Mouse (Mus musculus) heart, embryonic 11.5 days (tissue): ENCODE data around the gene Abhd17c. TPM values are rescaled to one million over a fixed set of nuclear protein-coding genes. Genes with fewer than 3 reads are reported as not detected.
"Not testable (repeated sequence)": the region's sequence is repeated elsewhere in the genome, so short reads cannot be mapped to it uniquely, and the experiment has no call there.

Experiments
- ATAC-seq: fragments of 200-750 bp; cut with Nextera tagmentation; replicated peaks from 2 replicates; pipeline ENCODE4 v1.8.0; 2017; ENCODE audit warnings: moderate library complexity; ENCODE audit not compliant: insufficient number of reproducible peaks, low FRiP score, low TSS enrichment
- H3K27ac ChIP-seq: fragments of 300-500 bp; sonication (generic); 2 replicates; pipeline ENCODE4 v1.5.1; 2014; ENCODE audit warnings: mild to moderate bottlenecking, low read depth, low read length
- H3K27me3 ChIP-seq: fragments of 300-500 bp; sonication (generic); 2 replicates; pipeline ENCODE4 v1.6.1; 2014; ENCODE audit warnings: mild to moderate bottlenecking, low read length, mixed read lengths; ENCODE audit not compliant: control insufficient read depth, insufficient read depth
- H3K36me3 ChIP-seq: fragments of 300-500 bp; sonication (generic); 2 replicates; pipeline ENCODE4 v1.6.1; 2014; ENCODE audit warnings: mild to moderate bottlenecking, low read length, moderate library complexity, mixed read lengths; ENCODE audit not compliant: control insufficient read depth, insufficient read depth
- H3K4me1 ChIP-seq: fragments of 300-500 bp; sonication (generic); 2 replicates; pipeline ENCODE4 v1.6.1; 2014; ENCODE audit warnings: low read length; ENCODE audit not compliant: control insufficient read depth, insufficient read depth
- H3K4me2 ChIP-seq: fragments of 300-500 bp; sonication (generic); 2 replicates; pipeline ENCODE4 v1.6.1; 2014; ENCODE audit warnings: mild to moderate bottlenecking, moderate library complexity
- H3K4me3 ChIP-seq: fragments of 300-500 bp; sonication (generic); 2 replicates; pipeline ENCODE4 v1.5.1; 2014; ENCODE audit warnings: low read depth, low read length
- H3K9ac ChIP-seq: fragments of 300-500 bp; sonication (generic); 2 replicates; pipeline ENCODE4 v1.6.1; 2014; ENCODE audit warnings: mild to moderate bottlenecking, low read depth, low read length, moderate library complexity
- H3K9me3 ChIP-seq: fragments of 300-500 bp; sonication (generic); replicated peaks from 2 replicates; pipeline ENCODE4 v1.6.1; 2016; ENCODE audit warnings: low read length; ENCODE audit not compliant: control insufficient read depth
- WGBS: fragments of 180-500 bp; shearing (Covaris S2); extraction: QIAGEN DNeasy Blood & Tissue Kit; methylation state at CpG from one replicate; pipeline ENCODE4 v1.1.7; 2014; ENCODE audit not compliant: insufficient replicate concordance; 5-methylcytosine and 5-hydroxymethylcytosine counted together
- polyA plus RNA-seq: library from polyadenylated mRNA; unstranded; fragments of >200 nt; fragmentation: Nextera tagmentation; extraction: Ambion mirVana; gene quantifications from 2 replicates; pipeline ENCODE4 v1.2.1, GENCODE M21; 2014

Gene Abhd17c
- polyA plus RNA-seq, 1 experiment from 2014 or later, result 42.5 TPM

DNA sequence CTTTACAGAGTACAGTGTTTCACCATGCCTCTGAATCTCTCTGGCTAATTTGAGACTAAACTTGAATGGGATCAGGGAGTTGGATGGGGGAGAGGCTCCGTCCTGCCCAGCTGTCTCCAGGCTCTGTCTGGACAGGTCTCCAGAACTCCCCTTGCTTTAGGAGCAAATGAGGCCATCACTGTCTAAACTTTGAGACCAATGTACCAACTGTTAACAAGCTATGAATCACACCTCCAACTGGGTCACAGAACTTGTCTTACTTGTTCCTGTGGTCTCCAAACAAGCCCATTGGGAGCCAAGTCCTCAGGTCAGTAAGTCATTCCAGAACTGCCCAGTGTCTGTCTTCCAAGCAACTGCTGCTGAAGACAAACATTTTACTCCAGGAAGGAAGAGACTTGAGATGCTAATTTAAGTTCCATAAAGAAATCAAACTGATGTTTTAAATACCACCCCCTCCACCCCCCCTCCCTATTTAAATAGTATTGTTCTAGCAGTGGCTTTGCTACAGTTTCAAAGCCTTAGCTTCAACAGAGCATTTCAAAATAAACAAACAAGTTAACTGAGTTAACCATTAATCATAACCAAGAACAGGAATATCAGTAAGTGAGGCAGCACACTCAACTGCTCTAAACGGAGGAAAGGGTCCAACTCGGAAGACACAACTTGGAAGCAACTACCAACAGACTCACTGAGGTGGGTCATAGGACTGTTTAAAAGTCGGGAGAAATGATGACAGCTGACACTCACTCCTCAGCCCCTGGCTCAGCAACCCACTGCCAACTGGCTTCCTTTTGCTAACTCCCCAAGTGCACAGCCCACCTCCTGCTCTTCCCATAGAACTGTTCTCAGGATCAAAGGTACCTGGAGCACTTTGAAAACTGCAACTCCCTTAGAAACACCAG lies 15.6 kb downstream of the Abhd17c start:
- 57% methylated on average over 4 of the region's 4 CpGs for WGBS
- Histone ChIP-seq H3K27me3 (no peaks in the 10 kb centered on the region), H3K36me3 (no peaks in the 10 kb centered on the region), H3K4me3 (no peak overlapping the region), H3K4me2 (no peak overlapping the region), H3K4me1 (peaks cover 55% of the 10 kb centered on the region), H3K9ac (no peak overlapping the region), H3K9me3 (no peaks in the 10 kb centered on the region), H3K27ac (no peak overlapping the region)
- no peak for ATAC-seq

DNA sequence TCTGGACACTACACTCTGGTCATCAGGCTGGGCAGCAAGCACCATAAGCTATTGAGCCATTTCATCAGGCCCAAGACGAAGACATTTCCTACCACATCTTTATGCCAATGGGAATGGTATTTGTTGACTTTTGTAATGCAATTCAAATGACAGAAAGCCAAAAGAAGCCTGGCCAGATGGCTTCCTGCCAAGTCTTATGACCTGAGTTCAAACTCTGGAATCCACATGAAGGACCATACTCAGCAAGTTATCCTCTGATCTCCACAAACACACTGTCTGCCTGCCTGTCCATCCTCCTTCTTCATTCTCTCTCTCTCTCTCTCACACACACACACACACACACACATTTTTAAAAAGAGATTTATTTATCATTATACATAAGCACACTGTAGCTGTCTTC lies 19.0 kb downstream of the Abhd17c start:
- Histone ChIP-seq H3K4me1 (peaks cover 53% of the 10 kb centered on the region), H3K27ac (no peak overlapping the region), H3K36me3 (no peaks in the 10 kb centered on the region), H3K4me2 (no peak overlapping the region), H3K9me3 (no peaks in the 10 kb centered on the region), H3K27me3 (no peaks in the 10 kb centered on the region), H3K9ac (no peak overlapping the region), H3K4me3 (no peak overlapping the region)
- no peak for ATAC-seq
- 76% methylated on average over 1 of the region's 1 CpGs for WGBS

DNA sequence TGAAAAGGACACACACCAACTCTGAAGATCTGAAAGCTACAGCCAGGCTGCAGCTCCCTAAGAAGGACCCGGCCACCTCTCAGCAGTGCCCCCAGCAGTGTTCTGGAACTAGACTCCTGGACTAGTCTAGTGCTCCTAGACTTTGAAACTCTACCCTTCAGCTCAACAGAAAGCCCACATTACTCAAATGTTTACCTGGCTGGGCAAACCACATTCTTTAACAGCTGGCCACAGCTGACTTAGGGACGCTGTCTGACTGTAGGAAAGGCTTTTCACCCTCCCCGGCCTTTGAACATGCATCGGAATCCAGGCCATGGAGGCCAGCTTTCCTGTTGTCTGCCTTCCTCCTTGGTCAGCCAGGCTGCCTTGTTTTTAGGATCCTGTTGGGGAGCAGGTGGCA lies 20.0 kb downstream of the Abhd17c start:
- Histone ChIP-seq H3K4me1 (peaks cover 63% of the 10 kb centered on the region), H3K9me3 (no peaks in the 10 kb centered on the region), H3K9ac (no peak overlapping the region), H3K27ac (no peak overlapping the region), H3K4me3 (no peak overlapping the region), H3K27me3 (no peaks in the 10 kb centered on the region), H3K4me2 (no peak overlapping the region), H3K36me3 (no peaks in the 10 kb centered on the region)
- no peak for ATAC-seq
- WGBS, result 83% methylated on average over 4 of the region's 4 CpGs

DNA sequence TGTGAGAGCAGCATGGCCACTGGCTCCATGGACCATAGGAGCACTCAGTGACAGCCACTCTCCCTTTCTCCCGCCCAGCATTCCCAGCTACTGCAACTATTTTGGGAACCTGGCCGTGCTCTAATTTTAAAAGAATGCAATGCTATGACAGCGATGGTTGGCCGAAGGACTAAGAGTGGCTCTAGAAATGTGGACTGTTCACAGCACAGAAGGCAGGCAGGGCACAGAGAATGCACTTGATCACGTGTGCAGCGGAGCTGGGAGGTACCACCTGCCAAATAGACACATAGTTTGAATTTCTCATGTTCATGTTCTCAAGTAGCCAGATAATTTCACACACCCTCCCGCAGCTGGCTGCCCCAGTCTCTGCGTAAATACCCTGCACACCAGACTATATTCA lies 23.0 kb downstream of the Abhd17c start:
- H3K4me1 ChIP-seq, result peaks cover 61% of the 10 kb centered on the region
- WGBS, result 37% methylated on average over 8 of the region's 8 CpGs
- ATAC-seq, result peak; percentile 86
- H3K4me3 ChIP-seq, result no peak overlapping the region
- H3K9me3 ChIP-seq, result no peaks in the 10 kb centered on the region
- no peaks in the 10 kb centered on the region for H3K27me3 ChIP-seq
- peak overlapping the region; percentile 39 for H3K4me2 ChIP-seq
- H3K36me3 ChIP-seq, result no peaks in the 10 kb centered on the region
- H3K9ac ChIP-seq, result no peak overlapping the region
- peak overlapping the region; percentile 95 for H3K27ac ChIP-seq

DNA sequence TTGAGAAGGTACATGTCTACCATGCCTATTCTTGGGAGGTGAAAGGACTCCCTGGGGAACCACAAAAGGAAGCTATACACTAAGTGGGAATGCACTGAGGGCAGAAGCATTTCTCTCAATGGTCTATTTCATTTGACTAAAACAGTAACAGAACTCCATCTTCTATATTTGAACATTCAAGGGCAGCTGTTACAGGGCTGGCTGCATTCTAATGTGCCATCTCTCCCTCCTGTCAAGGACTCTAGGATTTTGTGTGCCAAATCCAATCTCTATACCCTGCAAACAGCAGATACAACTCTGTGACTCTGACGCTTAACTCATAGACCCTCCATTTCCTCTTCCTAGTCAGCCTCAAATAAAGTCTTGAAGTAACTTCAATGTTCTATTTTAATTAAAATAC lies 26.0 kb downstream of the Abhd17c start:
- no peaks in the 10 kb centered on the region for H3K36me3 ChIP-seq
- H3K4me1 ChIP-seq, result peaks cover 73% of the 10 kb centered on the region
- H3K9ac ChIP-seq, result no peak overlapping the region
- H3K27ac ChIP-seq, result no peak overlapping the region
- H3K9me3 ChIP-seq, result no peaks in the 10 kb centered on the region
- no peak overlapping the region for H3K4me3 ChIP-seq
- no peak for ATAC-seq
- no peak overlapping the region for H3K4me2 ChIP-seq
- 80% methylated on average over 1 of the region's 1 CpGs for WGBS
- H3K27me3 ChIP-seq, result no peaks in the 10 kb centered on the region

- not testable (repeated sequence) for ATAC-seq, H3K36me3 ChIP-seq, H3K9ac ChIP-seq, H3K27me3 ChIP-seq, H3K4me2 ChIP-seq, H3K4me3 ChIP-seq, H3K9me3 ChIP-seq, H3K27ac ChIP-seq
- H3K4me1 ChIP-seq, result peaks cover 79% of the 10 kb centered on the region
- WGBS, result 81% methylated on average over 3 of the region's 4 CpGs
These were observed 28.0 kb downstream of the Abhd17c start for GRCm38 (mm10) chr7:84123651-84124050.

DNA sequence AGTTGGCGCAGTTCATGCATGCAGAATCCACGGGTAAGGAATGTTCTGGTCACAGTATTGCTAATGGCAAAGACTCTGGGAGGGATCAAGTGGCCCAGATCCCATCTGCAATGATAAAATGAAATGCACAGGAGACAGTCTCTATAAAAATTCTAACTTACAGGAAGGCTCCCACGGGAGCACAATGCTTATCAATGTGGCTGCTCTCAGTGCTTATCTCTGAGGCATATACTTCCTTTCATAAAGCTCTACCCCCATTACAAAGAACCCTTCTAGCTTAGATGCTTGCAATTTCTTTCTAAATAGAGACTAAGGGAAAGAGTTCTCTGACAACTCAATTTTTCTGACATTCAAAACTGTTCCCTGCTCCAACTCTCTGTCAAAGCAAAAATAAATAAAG lies 29.9 kb downstream of the Abhd17c start:
- Histone ChIP-seq H3K4me1 (peaks cover 74% of the 10 kb centered on the region), H3K27ac (no peak overlapping the region), H3K4me2 (no peak overlapping the region), H3K36me3 (no peaks in the 10 kb centered on the region), H3K27me3 (no peaks in the 10 kb centered on the region), H3K9ac (no peak overlapping the region), H3K4me3 (no peak overlapping the region), H3K9me3 (no peaks in the 10 kb centered on the region)
- 64% methylated on average over 3 of the region's 3 CpGs for WGBS
- no peak for ATAC-seq

- Histone ChIP-seq H3K27ac (0 out of 2 replicates have a peak overlapping the region, but pooled peaks have one; percentile 10), H3K36me3 (no peaks in the 10 kb centered on the region), H3K9me3 (no peaks in the 10 kb centered on the region), H3K4me3 (no peak overlapping the region), H3K4me1 (peaks cover 61% of the 10 kb centered on the region), H3K4me2 (no peak overlapping the region), H3K9ac (no peak overlapping the region), H3K27me3 (no peaks in the 10 kb centered on the region)
- WGBS, result 70% methylated on average over 5 of the region's 5 CpGs
- ATAC-seq, result no peak
These were observed 31.4 kb downstream of the Abhd17c start for GRCm38 (mm10) chr7:84120142-84120760.
